Mouse (Mus musculus): Measurements from ENCODE around the gene Nrn1. TPM values are rescaled to one million over a fixed set of nuclear protein-coding genes. Genes with fewer than 3 reads are reported as not detected.

Gene Nrn1
- polyA plus RNA-seq, 1 experiment from 2014 or later = 64.3 TPM

- Histone ChIP-seq H3K4me1 (peaks cover 16% of the 10 kb centered on the region; the same call in 1 of the 2 replicates), H3K9me3 (no peaks in the 10 kb centered on the region), H3K4me2 (peak overlapping the region; percentile 76), H3K27ac (peak overlapping the region; percentile 96), H3K36me3 (replicated peaks) (no peaks in the 10 kb centered on the region), H3K9ac (peak overlapping the region; percentile 65), H3K4me3 (peak overlapping the region; percentile 57), H3K27me3 (replicated peaks) (peaks cover 18% of the 10 kb centered on the region)
- WGBS = under 1% methylated on average over 34 of the region's 34 CpGs
- ATAC-seq (replicated peaks) = no peak
Observed at GRCm38 (mm10) chr13:36731016-36731930, 3.7 kb downstream of the Nrn1 start.

GRCm38 (mm10) chr13:36730341-36730761 is 4.6 kb downstream of the Nrn1 start:
- Histone ChIP-seq H3K36me3 (replicated peaks) (no peaks in the 10 kb centered on the region), H3K4me2 (peak overlapping the region; percentile 76), H3K4me1 (peaks cover 15% of the 10 kb centered on the region), H3K27me3 (replicated peaks) (peaks cover 18% of the 10 kb centered on the region), H3K27ac (peak overlapping the region; percentile 96), H3K9ac (peak overlapping the region; percentile 56), H3K4me3 (peak overlapping the region; percentile 57), H3K9me3 (no peaks in the 10 kb centered on the region)
- 3% methylated on average over 14 of the region's 14 CpGs for WGBS
- ATAC-seq (replicated peaks) = no peak

- H3K27ac ChIP-seq = peak overlapping the region; percentile 96
- H3K9me3 ChIP-seq = no peaks in the 10 kb centered on the region
- H3K4me3 ChIP-seq = peak overlapping the region; percentile 57
- no peak for ATAC-seq (replicated peaks)
- H3K36me3 ChIP-seq (replicated peaks) = no peaks in the 10 kb centered on the region
- peak overlapping the region; percentile 76 for H3K4me2 ChIP-seq
- H3K9ac ChIP-seq = peak overlapping the region; percentile 56
- 4% methylated on average over 13 of the region's 13 CpGs for WGBS
- peaks cover 21% of the 10 kb centered on the region for H3K27me3 ChIP-seq (replicated peaks)
- peaks cover 20% of the 10 kb centered on the region for H3K4me1 ChIP-seq
Observed at GRCm38 (mm10) chr13:36729731-36730340, 5.1 kb downstream of the Nrn1 start.

- H3K27me3 ChIP-seq (replicated peaks) = peaks cover 22% of the 10 kb centered on the region
- H3K9me3 ChIP-seq = no peaks in the 10 kb centered on the region
- H3K4me2 ChIP-seq = peak overlapping the region; percentile 76
- peak overlapping the region; percentile 96 for H3K27ac ChIP-seq
- ATAC-seq (replicated peaks) = no peak
- H3K9ac ChIP-seq = 0 out of 2 replicates have a peak overlapping the region, but pooled peaks have one; percentile 8
- no peaks in the 10 kb centered on the region for H3K36me3 ChIP-seq (replicated peaks)
- WGBS = 10% methylated on average over 5 of the region's 5 CpGs
- H3K4me1 ChIP-seq = peaks cover 31% of the 10 kb centered on the region
- H3K4me3 ChIP-seq = peak overlapping the region; percentile 57
Observed at GRCm38 (mm10) chr13:36728509-36728908, 6.4 kb downstream of the Nrn1 start.

GRCm38 (mm10) chr13:36727779-36728470 is 7.0 kb downstream of the Nrn1 start:
- ATAC-seq (replicated peaks) = no peak

GRCm38 (mm10) chr13:36726951-36727778 is 7.8 kb downstream of the Nrn1 start:
- Histone ChIP-seq H3K4me3 (peak overlapping the region; percentile 57), H3K36me3 (replicated peaks) (no peaks in the 10 kb centered on the region), H3K4me2 (peak overlapping the region; percentile 76), H3K4me1 (peaks cover 41% of the 10 kb centered on the region), H3K27ac (peak overlapping the region; percentile 96), H3K9ac (peak overlapping the region; percentile 56), H3K27me3 (replicated peaks) (peaks cover 27% of the 10 kb centered on the region), H3K9me3 (no peaks in the 10 kb centered on the region)
- peak; percentile 48 for ATAC-seq (replicated peaks)
- WGBS = under 1% methylated on average over 34 of the region's 34 CpGs

More at GRCm38 (mm10) chr13:36727779-36728470, 7.0 kb downstream of the Nrn1 start:
- Histone ChIP-seq H3K4me1 (peaks cover 36% of the 10 kb centered on the region), H3K4me2 (peak overlapping the region; percentile 76), H3K4me3 (peak overlapping the region; percentile 57), H3K27me3 (replicated peaks) (peaks cover 22% of the 10 kb centered on the region), H3K9ac (peak overlapping the region; percentile 56), H3K27ac (peak overlapping the region; percentile 96), H3K9me3 (no peaks in the 10 kb centered on the region), H3K36me3 (replicated peaks) (no peaks in the 10 kb centered on the region)
- WGBS = 2% methylated on average over 22 of the region's 23 CpGs

- no peak for ATAC-seq (replicated peaks)
- 0% methylated on average over 24 of the region's 24 CpGs for WGBS
- Histone ChIP-seq H3K27me3 (replicated peaks) (peaks cover 27% of the 10 kb centered on the region), H3K9ac (peak overlapping the region; percentile 56), H3K4me2 (peak overlapping the region; percentile 76), H3K27ac (peak overlapping the region; percentile 96), H3K9me3 (no peaks in the 10 kb centered on the region), H3K36me3 (replicated peaks) (no peaks in the 10 kb centered on the region), H3K4me3 (peak overlapping the region; percentile 57), H3K4me1 (peaks cover 41% of the 10 kb centered on the region)
Observed at GRCm38 (mm10) chr13:36726551-36726950, 8.4 kb downstream of the Nrn1 start.

GRCm38 (mm10) chr13:36725881-36726280 is 9.1 kb downstream of the Nrn1 start:
- Histone ChIP-seq H3K9ac (0 out of 2 replicates have a peak overlapping the region, but pooled peaks have one; percentile 7), H3K36me3 (replicated peaks) (no peaks in the 10 kb centered on the region), H3K9me3 (no peaks in the 10 kb centered on the region), H3K27me3 (replicated peaks) (peaks cover 30% of the 10 kb centered on the region), H3K4me2 (peak overlapping the region; percentile 76), H3K27ac (peak overlapping the region; percentile 96), H3K4me1 (peaks cover 41% of the 10 kb centered on the region), H3K4me3 (peak overlapping the region; percentile 57)
- ATAC-seq (replicated peaks) = no peak
- 1% methylated on average over 8 of the region's 8 CpGs for WGBS

GRCm38 (mm10) chr13:36724533-36725470 is 10.1 kb downstream of the Nrn1 start:
- Histone ChIP-seq H3K4me2 (peak overlapping the region; percentile 44), H3K4me3 (peak overlapping the region; percentile 23), H3K27ac (peak overlapping the region; percentile 90), H3K27me3 (replicated peaks) (peaks cover 26% of the 10 kb centered on the region), H3K36me3 (replicated peaks) (no peaks in the 10 kb centered on the region), H3K9ac (peak overlapping the region; percentile 26; the same call in 1 of the 2 replicates), H3K4me1 (peaks cover 37% of the 10 kb centered on the region), H3K9me3 (no peaks in the 10 kb centered on the region)
- WGBS = 2% methylated on average over 40 of the region's 40 CpGs
- ATAC-seq (replicated peaks) = peak; percentile 88

GRCm38 (mm10) chr13:36723726-36724300 is 11.1 kb downstream of the Nrn1 start:
- H3K36me3 ChIP-seq (replicated peaks) = no peaks in the 10 kb centered on the region
- H3K4me3 ChIP-seq = peak overlapping the region; percentile 23; the same call in 1 of the 2 replicates
- peaks cover 16% of the 10 kb centered on the region for H3K27me3 ChIP-seq (replicated peaks)
- peaks cover 37% of the 10 kb centered on the region for H3K4me1 ChIP-seq
- peak overlapping the region; percentile 44 for H3K4me2 ChIP-seq
- peak overlapping the region; percentile 90 for H3K27ac ChIP-seq
- WGBS = 2% methylated on average over 14 of the region's 15 CpGs
- ATAC-seq (replicated peaks) = peak; percentile 16; the same call in 1 of the 2 replicates
- H3K9ac ChIP-seq = no peak overlapping the region
- H3K9me3 ChIP-seq = no peaks in the 10 kb centered on the region

All from midbrain, embryonic 15.5 days (tissue).